Mouse (Mus musculus): Measurements from ENCODE around the gene Ssna1. TPM values are rescaled to one million over a fixed set of nuclear protein-coding genes. Genes with fewer than 3 reads are reported as not detected.

Ssna1 gene
- total RNA-seq, 2 experiments from 2014 or later, result 25.8 to 25.9 TPM

DNA sequence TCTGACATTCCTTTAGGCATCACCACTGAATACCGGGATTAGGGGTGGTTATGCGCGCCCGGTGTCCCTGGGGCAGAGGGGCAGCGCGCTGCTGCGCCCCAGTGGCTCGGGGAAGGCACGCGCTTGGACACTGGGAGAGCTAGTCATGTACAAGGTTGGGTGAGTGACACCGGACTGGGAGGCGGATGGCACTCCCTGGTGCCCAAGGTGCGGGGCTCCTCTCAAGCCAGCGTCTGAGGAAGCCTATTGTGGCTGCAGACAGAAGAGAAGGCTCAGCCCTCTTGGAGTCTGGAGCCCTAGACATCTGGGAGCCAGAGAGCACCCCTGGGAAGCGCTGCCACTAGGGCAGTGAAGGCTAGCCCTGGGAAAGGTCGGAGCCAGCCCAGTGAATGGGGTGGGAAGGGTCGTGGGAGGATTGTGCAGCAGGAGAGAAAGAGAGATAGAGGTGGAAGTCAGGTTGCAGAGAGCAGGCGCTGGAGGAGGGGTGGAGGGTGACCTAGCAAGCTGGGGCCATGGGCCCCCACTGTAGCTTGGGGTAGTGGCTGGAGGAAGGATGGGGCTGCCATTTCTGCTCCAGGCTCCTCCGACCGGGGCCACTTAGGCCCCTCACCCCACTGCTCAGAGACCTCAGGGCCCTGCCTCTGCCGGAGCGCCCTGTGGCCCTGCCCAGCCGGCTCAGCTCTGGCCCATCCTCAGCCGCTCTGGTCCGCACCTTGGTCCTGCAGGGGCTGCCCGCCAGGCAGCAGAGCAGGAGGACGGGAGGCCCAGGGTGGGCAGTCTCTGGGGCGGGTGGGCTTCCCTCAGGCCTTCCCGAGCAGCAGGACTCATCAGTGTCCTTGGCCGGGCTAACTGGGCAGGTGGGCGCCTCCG is 19.2 kb upstream of the Ssna1 start:
- DNase-seq, result no peak
- intact Hi-C loops (cut with DNase I), result no loop called here

DNA sequence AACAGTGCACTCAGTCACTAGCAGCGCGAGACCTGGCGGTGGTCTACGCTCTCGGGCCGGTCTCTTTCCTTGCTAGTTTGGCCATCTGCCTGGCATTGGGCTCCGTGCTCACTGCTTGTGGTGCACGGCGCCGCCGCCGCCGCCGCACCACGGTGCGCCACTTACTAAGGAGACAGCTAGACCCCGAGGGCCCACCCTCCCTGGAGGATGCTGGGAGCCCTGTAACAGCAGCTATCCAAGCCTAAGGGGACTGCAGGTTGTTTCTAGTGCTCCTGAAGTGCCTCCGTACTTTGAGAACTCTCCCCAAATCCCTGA is 18.5 kb upstream of the Ssna1 start:
- no peak for DNase-seq
- intact Hi-C loops (cut with DNase I), result no loop called here

DNA sequence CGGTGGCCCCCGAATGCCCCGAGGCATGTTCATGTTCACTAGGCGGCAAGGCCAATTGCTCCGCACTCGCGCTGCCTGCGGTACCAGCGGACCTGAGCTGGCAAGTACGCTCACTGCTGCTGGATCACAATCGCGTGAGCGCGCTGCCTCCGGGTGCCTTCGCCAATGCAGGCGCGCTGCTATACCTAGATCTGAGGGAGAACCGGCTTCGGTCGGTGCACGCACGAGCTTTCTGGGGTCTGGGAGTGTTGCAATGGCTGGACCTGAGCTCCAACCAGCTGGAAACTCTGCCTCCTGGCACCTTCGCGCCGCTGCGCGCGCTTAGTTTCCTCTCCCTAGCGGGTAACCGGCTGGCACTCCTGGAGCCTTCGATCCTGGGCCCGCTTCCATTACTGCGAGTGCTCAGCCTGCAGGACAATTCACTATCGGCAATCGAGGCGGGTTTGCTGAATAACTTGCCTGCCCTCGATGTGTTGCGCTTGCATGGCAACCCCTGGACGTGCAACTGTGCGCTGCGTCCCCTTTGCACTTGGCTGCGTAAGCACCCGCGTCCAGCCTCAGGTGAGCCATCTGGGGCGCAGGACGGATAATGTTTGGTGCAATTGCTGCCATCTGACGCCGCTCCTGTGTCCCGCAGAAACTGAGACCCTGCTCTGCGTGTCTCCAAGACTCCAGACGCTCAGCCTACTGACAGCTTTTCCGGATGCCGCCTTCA is 18.0 kb upstream of the Ssna1 start:
- intact Hi-C loops (cut with DNase I), result no loop called here
- DNase-seq, result no peak

DNA sequence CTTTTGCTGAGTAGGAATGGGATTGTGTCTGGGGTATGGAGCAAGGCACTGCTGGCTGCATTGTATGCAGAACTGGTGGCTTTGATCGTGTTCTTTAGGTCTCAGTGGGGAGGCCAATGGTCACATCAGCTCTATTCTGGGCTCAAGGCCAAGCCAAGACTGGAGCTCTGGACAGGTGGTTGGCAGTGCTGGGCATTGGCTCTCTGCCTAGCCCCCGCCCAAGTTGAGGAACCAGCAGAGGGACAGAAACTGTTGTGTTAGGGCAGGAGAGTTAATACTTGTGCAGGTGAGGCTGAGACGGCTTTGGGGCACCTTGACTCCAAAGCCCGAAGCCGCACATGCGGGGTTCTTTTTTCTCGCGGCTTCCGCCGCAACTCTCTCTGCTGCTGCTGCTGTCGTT is 17.4 kb upstream of the Ssna1 start, which contains the start of gene Lrrc26:
Gene Lrrc26, plus strand, starts transcription at position 265 of the 400 bp plus-strand sequence.
- no peak for DNase-seq
- intact Hi-C loops (cut with DNase I), result loop anchor here (5.0 kb wide), 1 partner anchor 38 kb away; no protein-coding TSS in a partner anchor

DNA sequence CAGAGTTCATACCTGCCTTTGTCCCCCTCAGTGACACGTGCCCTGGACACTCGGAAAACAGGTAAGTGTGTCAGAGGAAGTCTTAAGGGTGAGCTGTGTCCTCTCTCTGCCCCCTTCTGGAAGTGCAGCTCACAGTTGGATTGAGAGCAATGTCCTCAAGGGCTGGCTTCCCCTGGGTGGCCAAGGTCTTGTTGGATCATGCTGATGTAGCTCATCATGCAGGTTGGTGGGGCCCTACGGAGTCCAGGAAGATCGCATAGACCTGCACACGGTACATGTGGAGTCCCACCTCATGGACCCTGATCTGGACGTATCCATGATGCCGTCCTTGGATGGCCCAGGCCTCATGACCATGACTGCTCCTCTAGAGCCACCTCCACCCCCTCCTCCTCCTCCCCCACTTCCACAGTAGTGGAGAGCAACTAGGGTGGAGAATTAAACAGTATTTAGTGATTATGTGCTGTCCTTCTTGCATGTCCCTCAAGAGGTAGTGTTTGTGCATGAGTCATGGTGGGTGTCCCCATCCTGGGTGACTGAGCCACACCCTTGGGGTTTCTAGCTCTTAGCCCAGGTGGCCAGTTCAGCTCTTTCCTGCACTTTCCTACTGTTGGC is 16.6 kb upstream of the Ssna1 start:
- intact Hi-C loops (cut with DNase I), result loop anchor here (5.0 kb wide), 1 partner anchor 38 kb away; no protein-coding TSS in a partner anchor
- DNase-seq, result no peak

DNA sequence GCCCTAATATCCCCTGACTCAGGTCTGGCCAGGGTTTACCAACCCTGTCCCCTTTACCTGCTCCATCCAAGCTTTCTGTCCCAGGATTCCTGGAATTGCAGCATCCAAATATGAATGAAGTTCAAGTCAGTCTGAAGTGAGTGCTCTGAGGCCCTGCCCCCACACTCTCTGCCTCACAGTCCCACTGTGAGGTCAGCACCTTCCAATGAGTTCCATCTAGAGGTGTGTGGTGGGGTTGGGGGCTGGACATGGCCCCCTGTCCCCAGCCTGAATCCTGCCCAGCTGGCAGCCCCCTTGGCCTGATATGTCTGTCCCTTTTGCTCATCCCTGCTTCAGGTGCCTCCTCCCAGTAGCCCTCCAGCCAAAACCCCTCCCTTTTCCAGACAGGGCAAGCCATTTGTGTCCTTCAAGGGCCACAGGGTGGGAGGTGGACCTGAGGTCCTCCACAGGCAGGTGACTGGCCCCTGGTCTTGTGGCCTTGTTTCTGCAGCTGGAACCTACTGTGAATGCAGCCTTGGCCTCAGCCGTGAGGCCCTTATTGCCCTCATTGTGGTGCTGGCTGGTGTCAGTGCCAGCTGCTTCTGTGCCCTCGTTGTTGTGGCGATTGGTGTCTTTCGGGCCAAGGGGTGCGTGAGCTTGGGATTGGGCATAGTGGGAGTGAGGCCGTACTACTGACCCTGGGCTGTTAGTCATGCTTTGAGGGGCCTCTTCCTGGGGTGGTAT is 15.8 kb upstream of the Ssna1 start, which contains the start of gene Tmem210:
Gene Tmem210, plus strand, starts transcription at position 219 of the 723 bp plus-strand sequence.
- intact Hi-C loops (cut with DNase I), result loop anchor here (5.0 kb wide), 1 partner anchor 39 kb away; no protein-coding TSS in a partner anchor
- no peak for DNase-seq

DNA sequence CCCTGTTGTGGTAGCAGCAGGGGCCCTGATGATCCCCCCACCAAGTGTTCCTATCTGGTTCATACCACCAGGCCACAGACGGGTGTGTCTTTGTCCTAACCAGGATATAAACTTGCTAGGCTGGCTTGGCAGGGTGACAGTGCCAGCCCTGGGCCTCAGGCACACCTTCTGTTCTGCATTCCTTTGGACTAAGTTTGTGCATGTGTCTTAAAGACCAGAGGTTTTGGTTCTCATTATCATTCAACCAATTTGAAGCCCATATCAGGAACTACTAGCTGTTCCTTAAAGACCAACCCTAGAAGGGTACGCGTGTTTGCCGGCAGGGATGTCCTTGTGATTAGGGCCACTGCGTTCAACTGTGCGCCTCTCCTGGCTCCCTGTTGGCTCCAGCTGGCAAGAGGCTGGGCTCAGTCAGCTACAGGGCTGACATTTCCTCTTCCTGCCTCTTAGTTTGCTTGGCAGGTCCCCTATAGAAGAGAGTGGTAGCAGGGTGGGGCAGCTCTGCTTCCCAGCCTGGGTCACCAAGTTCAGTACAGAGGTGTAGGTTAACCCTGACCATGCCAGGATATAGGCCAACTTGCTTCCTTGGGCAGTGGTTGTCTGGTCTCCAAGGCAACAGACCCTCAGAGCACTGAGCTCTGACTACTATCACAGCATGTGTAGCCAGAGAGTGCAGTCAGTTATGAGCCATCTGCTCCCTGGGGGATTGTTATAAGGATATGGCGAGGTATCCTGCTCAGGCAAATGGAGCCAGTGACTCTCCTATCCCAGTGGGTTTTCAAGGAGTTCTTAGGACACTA is 14.8 kb upstream of the Ssna1 start:
- intact Hi-C loops (cut with DNase I), result loop anchor here (5.0 kb wide), 1 partner anchor 40 kb away; no protein-coding TSS in a partner anchor
- no peak for DNase-seq

DNA sequence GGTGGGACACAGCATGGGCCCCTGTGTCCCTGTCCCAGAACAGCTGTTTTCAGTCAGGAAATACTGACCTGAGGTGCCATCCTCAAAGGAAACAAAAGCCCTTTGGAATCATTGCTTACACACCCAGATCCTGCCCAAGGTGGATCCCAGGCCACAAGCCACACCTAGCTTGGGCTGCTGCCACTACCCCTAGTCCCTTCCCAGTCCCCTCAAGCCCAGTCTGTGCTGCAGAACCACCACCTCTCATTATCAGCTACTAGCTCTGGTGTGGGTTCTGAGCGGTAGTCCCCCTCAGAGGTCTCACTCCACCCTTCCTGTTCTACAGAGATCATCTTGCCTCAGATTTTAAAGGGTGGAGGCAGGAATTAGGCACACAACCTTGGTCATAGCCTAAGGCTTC is 14.1 kb upstream of the Ssna1 start:
- DNase-seq, result no peak
- intact Hi-C loops (cut with DNase I), result loop anchor here (5.0 kb wide), 1 partner anchor 41 kb away; no protein-coding TSS in a partner anchor

DNA sequence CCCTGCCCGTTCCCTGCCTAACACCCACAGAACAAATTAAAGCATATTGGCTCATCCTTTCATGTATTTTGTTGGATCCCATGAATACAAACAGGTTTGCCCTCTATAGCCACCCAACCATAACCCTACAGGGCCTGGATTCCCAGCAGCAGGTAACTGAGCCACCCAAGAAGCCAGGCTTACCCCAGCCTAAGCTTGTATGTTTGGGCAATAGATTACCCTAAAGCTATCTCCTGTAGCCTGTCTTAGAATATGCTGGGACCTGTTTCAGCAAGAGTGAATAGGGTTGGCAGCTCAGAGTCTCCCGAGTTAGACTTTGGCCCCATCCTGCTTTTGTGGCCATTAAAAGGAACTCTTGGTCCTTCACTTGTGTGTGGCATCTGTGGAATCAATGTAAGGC is 13.3 kb upstream of the Ssna1 start:
- intact Hi-C loops (cut with DNase I), result loop anchor here (5.0 kb wide), 1 partner anchor 42 kb away; no protein-coding TSS in a partner anchor
- DNase-seq, result no peak

DNA sequence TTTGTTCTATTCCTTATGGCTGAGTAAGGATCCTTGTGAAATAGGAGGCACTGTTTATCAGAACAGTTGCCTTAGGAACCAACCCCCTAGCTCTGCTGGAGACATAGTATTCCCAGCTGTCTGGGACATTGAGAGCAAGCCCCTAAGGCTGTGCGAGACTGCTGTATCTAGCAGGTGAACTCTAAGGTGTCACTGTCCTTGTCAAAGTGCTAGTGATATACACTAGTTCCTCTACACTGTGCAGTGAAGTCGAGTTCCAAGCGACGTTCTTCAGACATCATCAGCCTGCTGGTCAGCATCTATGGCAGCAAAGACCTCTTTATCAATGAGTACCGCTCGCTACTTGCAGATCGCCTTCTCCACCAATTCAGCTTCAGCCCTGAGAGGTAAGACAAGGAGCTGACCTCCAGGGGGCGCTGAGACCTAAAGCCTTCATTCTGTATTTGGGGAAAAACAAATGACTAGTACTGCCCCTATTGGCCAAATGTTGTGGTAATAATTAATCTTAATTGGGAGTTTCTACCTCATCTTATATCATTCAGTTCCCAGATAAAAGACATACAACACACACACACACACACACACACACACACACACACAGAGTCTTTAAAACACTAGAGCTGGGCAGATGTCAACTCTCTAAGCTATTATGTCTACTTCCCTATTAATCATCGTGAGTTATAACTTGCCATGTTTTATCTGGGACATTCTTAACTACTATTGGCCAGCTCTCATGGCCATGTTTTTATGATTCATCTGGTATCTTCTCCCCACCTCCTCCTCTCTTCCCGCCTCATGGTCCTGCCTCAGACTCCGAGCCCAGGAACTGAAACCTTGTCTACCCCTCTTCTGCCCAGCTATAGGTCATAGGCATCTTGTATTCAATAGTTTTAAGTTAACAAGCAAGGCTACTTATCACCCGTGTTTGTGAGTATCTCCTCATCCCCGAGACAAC is 7.0 kb upstream of the Ssna1 start:
- peak in 1 of 2 experiments; percentile 70 for DNase-seq
- intact Hi-C loops (cut with DNase I), result no loop called here

DNA sequence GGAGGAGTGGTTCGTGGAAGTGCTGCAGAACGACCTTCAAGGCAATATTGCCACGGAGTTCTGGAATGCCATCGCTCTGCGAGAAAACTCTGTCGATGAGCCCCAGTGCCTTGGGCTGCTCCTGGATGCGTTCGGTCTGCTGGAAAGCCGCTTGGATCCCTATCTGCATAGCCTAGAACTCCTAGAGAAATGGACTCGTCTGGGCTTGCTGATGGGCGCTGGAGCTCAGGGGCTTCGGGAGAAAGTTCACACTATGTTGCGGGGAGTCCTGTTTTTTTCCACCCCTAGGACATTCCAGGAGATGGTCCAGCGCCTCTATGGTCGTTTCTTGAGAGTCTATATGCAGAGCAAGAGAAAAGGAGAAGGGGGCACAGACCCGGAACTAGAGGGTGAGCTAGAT is 772 bp upstream of the Ssna1 start:
- DNase-seq, result no peak
- intact Hi-C loops (cut with DNase I), result loop anchor here (5.0 kb wide), 2 partner anchors 59 to 81 kb away; partner anchors contain the start of gene Man1b1

DNA sequence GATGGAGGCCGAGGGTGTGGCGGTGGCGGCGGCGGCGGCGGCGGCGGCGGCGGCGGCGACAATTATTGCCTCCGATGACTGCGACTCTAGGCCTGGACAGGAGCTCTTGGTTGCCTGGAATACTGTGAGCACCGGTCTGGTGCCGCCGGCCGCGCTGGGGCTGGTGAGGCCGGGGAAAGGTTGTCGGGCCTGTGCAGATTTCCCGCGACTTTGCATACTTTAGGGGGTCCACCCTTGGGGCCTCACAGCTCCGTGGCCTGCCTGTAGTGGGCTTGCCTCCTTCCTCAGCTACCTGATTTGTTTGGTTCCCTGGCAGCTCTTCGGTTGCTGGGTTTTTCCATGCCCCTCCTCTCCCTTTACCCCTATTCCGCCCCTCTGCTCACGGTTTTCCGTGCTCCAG is 277 bp upstream of the Ssna1 start:
- intact Hi-C loops (cut with DNase I), result loop anchor here (5.0 kb wide), 2 partner anchors 60 to 80 kb away; partner anchors contain the start of gene Man1b1
- no peak for DNase-seq

DNA sequence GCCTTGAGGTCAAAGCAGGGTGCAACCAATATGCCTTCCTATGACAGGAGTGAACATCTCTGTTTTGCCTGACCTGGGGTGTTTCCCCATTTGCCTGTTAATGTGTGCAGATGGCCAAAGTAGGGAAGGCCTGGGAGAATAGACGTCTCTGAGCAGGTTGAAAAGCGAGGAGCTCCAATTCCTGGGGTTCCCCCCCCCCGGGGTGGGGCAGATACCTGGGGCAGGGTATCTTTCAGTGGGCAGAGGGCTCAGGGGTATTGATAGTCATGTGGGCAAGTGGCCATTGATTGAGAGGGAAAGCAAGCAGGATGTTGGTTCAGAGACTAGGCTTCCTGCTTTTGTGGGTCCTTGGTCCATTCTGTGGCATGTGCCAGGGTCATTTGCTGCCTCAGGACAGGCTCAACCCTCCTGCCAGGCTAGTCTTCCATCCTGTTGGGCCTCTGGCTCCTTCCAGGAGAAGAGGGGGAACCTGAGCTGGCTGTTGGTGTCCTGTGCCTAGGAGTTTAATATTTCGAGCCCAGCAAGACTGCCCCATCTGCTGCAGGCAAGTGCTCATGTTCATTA is 4.4 kb downstream of the Ssna1 start:
- DNase-seq, result no peak
- intact Hi-C loops (cut with DNase I), result no loop called here

DNA sequence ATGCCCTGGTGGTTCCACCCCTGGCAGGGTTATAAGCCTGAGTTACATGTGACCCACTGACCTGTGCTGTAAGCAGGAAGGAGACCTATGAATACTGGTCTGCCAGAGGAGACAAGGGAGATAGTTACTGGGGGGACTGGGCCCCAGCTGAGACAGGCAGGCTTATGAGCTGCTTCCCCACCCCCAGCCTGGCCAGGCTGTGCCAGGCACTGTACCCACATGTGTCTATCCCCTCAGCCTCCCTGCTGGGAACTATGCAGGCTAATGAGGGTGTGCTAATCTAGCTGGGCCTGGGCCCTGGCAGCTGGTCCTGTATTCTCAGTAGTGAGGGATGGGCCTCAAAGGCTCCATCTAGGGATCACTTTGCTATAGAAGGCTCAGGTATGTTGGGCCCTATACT is 5.0 kb downstream of the Ssna1 start:
- intact Hi-C loops (cut with DNase I), result no loop called here
- DNase-seq, result no peak

DNA sequence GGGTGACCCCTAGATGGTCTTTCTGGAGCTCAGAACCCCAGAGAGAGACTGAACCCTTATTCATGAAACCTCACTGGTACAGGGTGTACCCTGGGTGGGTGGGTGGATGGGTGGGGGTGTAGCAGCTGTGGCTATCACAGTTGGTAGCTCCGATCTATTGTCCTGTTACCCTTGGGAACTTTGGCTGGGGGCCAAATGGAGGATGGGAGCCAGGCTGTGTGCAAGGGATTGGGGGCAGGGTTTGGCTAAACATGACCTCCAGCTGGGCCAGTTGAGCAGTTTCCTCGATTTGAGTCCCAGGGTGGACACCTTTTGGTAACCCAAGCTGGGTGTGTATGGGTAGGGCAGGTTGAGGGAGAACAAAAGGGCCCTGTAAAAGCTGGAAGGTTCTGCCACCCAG is 5.5 kb downstream of the Ssna1 start:
- intact Hi-C loops (cut with DNase I), result no loop called here
- peak in 1 of 2 experiments; percentile 45 for DNase-seq

DNA sequence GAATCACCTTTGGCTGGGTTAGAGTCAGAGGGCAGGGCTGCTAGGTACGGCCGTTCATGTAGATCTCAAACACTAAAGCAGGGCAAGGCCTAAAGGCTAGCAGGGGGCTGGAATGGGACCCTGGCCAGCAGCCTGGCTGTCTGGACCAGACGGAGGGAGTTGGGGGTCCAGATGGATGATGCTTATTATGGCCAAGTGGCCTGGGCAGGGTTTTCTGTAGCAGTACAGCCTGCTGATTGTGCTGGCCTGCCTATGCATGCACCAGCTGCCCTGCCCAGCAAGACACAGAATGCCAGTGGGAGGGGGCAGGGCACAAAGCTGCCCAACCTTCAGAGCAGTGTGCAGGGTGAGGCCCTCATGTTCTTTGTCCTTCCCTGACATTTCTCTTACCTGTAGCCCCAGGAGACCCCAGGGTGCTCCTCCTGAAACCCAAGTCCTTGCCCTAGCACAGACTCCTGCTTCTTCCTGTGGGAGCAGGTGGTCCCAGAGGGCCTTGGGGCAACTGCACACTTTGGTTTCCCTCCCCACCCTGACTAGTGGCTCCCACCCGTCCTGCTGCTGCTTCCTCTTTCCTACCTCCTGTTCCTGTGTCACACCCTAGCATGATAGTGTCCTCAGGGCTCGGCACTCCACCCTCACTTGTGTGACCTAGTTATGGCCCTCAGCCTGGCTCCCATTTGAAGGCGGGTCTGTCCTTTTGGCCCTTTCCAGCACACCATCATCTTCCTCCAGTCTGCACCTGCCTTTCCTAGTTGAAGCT is 6.2 kb downstream of the Ssna1 start:
- no peak for DNase-seq
- intact Hi-C loops (cut with DNase I), result no loop called here

DNA sequence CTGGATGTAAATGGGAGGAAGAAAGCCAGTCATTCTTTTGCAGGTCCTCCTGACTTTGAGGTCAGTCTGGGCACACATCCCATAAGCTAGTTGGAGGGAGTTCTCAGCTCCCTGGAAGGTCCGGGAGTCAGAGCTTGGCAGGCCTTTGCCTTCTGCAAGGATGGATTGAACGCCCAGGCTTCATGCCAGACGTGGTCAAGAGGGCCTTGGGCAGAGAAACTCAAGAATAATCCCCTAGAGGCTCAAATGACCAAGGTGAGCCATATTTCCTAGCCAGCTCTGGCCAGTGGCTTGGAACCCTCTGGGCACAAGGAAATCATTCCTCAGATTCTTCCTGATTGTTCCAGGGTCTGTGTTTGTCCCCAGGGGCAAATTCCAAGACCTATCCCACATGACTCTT is 7.4 kb downstream of the Ssna1 start:
- no peak for DNase-seq
- intact Hi-C loops (cut with DNase I), result no loop called here
